Mouse (Mus musculus) midbrain, embryonic 16.5 days (tissue): ENCODE data around the gene Slc7a3. TPM values are rescaled to one million over a fixed set of nuclear protein-coding genes. Genes with fewer than 3 reads are reported as not detected.
"Not testable (repeated sequence)": the region's sequence is repeated elsewhere in the genome, so short reads cannot be mapped to it uniquely, and the experiment has no call there.

Experiments used
- ATAC-seq: fragments of 200-750 bp; cut with Nextera tagmentation; 2 replicates; pipeline ENCODE4 v1.8.0; 2017; ENCODE audit warnings: moderate TSS enrichment
- H3K27ac ChIP-seq: fragments of 300-500 bp; sonication (generic); 2 replicates; pipeline ENCODE4 v1.5.1; 2014; ENCODE audit warnings: mild to moderate bottlenecking, low read length, mixed read lengths
- H3K27me3 ChIP-seq: fragments of 300-500 bp; sonication (generic); 2 replicates; pipeline ENCODE4 v1.6.1; 2014; ENCODE audit warnings: low read depth, low read length, mixed read lengths; ENCODE audit not compliant: control insufficient read depth, insufficient read depth
- H3K36me3 ChIP-seq: fragments of 300-500 bp; sonication (generic); 2 replicates; pipeline ENCODE4 v1.6.1; 2014; ENCODE audit warnings: mild to moderate bottlenecking, low read length, moderate library complexity, mixed read lengths; ENCODE audit not compliant: control insufficient read depth, insufficient read depth
- H3K4me1 ChIP-seq: fragments of 300-500 bp; sonication (generic); 2 replicates; pipeline ENCODE4 v1.6.1; 2014; ENCODE audit warnings: mild to moderate bottlenecking, low read length, mixed read lengths; ENCODE audit not compliant: control insufficient read depth, insufficient read depth
- H3K4me2 ChIP-seq: fragments of 300-500 bp; sonication (generic); 2 replicates; pipeline ENCODE4 v1.6.1; 2014; ENCODE audit warnings: mild to moderate bottlenecking, low read length, mixed read lengths
- H3K4me3 ChIP-seq: fragments of 300-500 bp; sonication (generic); 2 replicates; pipeline ENCODE4 v1.5.1; 2014; ENCODE audit warnings: low read depth, mild to moderate bottlenecking, low read length, moderate library complexity, mixed read lengths
- H3K9ac ChIP-seq: fragments of 300-500 bp; sonication (generic); 2 replicates; pipeline ENCODE4 v1.6.1; 2014; ENCODE audit warnings: low read depth, low read length, mixed read lengths
- H3K9me3 ChIP-seq: fragments of 300-500 bp; sonication (generic); replicated peaks from 2 replicates; pipeline ENCODE4 v1.6.1; 2014; ENCODE audit warnings: mild to moderate bottlenecking, low read length, mixed read lengths; ENCODE audit not compliant: control insufficient read depth, poor library complexity, severe bottlenecking
- WGBS: fragments of 180-500 bp; shearing (Covaris S2); extraction: QIAGEN DNeasy Blood & Tissue Kit; methylation state at CpG from one replicate; pipeline ENCODE4 v1.1.7; 2014; 5-methylcytosine and 5-hydroxymethylcytosine counted together
- polyA plus RNA-seq: library from polyadenylated mRNA; unstranded; fragments of >200 nt; fragmentation: Nextera tagmentation; extraction: Ambion mirVana; gene quantifications from 2 replicates; pipeline ENCODE4 v1.2.1, GENCODE M21; 2015

The Slc7a3 gene
- 9.3 and 20.2 TPM in 2 replicates for polyA plus RNA-seq

- peak within 1 kb of the TSS; percentile 41; the same call in 1 of the 2 replicates for H3K9ac ChIP-seq
- H3K9me3 ChIP-seq = no peaks in the 10 kb centered on the region
- WGBS = 39% methylated on average over 11 of the region's 11 CpGs
- no peak for ATAC-seq
- no peaks in the 10 kb centered on the region for H3K36me3 ChIP-seq
- no peak within 1 kb of the TSS for H3K27ac ChIP-seq
- H3K4me1 ChIP-seq = no peaks in the 10 kb centered on the region
- H3K4me3 ChIP-seq = peak within 1 kb of the TSS; percentile 39
- H3K27me3 ChIP-seq = no peaks in the 10 kb centered on the region; the same call in 1 of the 2 replicates
- peak within 1 kb of the TSS; percentile 64 for H3K4me2 ChIP-seq
Measured at GRCm38 (mm10) chrX:101085920-101086319, at the start of gene Slc7a3. Gene Slc7a3 (minus strand): TSS chrX:101086020.

- Histone ChIP-seq H3K4me3 (peak overlapping the region; percentile 7; the same call in 1 of the 2 replicates), H3K9me3 (no peaks in the 10 kb centered on the region), H3K4me1 (peaks cover 2% of the 10 kb centered on the region; the same call in 1 of the 2 replicates), H3K4me2 (peak overlapping the region; percentile 41), H3K9ac (0 out of 2 replicates have a peak overlapping the region, but pooled peaks have one; percentile 30), H3K27me3 (no peaks in the 10 kb centered on the region), H3K27ac (peak overlapping the region; percentile 55), H3K36me3 (no peaks in the 10 kb centered on the region)
- WGBS = 33% methylated on average over 12 of the region's 12 CpGs
- peak; percentile 51; the same call in 1 of the 2 replicates for ATAC-seq
Measured at GRCm38 (mm10) chrX:101131992-101132791, 46.4 kb upstream of the Slc7a3 start.

- no peaks in the 10 kb centered on the region for H3K9me3 ChIP-seq
- peaks cover 2% of the 10 kb centered on the region; the same call in 1 of the 2 replicates for H3K4me1 ChIP-seq
- H3K4me2 ChIP-seq = no peak overlapping the region
- no peaks in the 10 kb centered on the region for H3K36me3 ChIP-seq
- H3K27ac ChIP-seq = no peak overlapping the region
- ATAC-seq = no peak
- H3K9ac ChIP-seq = no peak overlapping the region
- 26% methylated on average over 7 of the region's 7 CpGs for WGBS
- H3K4me3 ChIP-seq = no peak overlapping the region
- no peaks in the 10 kb centered on the region for H3K27me3 ChIP-seq
Measured at GRCm38 (mm10) chrX:101131001-101131400, 45.2 kb upstream of the Slc7a3 start.

- Histone ChIP-seq H3K9me3 (no peaks in the 10 kb centered on the region), H3K27ac (no peak overlapping the region), H3K4me2 (no peak overlapping the region), H3K36me3 (no peaks in the 10 kb centered on the region), H3K4me3 (no peak overlapping the region), H3K27me3 (no peaks in the 10 kb centered on the region), H3K9ac (no peak overlapping the region), H3K4me1 (peaks cover 2% of the 10 kb centered on the region; the same call in 1 of the 2 replicates)
- 76% methylated on average over 2 of the region's 2 CpGs for WGBS
- ATAC-seq = no peak
Measured at GRCm38 (mm10) chrX:101128559-101128958, 42.7 kb upstream of the Slc7a3 start.

- Histone ChIP-seq H3K36me3 (no peaks in the 10 kb centered on the region), H3K4me1 (no peaks in the 10 kb centered on the region), H3K27ac (no peak overlapping the region), H3K4me3 (no peak overlapping the region), H3K9ac (no peak overlapping the region), H3K4me2 (no peak overlapping the region), H3K27me3 (no peaks in the 10 kb centered on the region), H3K9me3 (no peaks in the 10 kb centered on the region)
- 67% methylated on average over 2 of the region's 2 CpGs for WGBS
- no peak for ATAC-seq
Measured at GRCm38 (mm10) chrX:101126977-101127376, 41.2 kb upstream of the Slc7a3 start.

- H3K4me2 ChIP-seq = no peak overlapping the region
- H3K4me3 ChIP-seq = no peak overlapping the region
- no peaks in the 10 kb centered on the region for H3K4me1 ChIP-seq
- H3K36me3 ChIP-seq = no peaks in the 10 kb centered on the region
- no peaks in the 10 kb centered on the region for H3K27me3 ChIP-seq
- no peak overlapping the region for H3K9ac ChIP-seq
- no peak overlapping the region for H3K27ac ChIP-seq
- 72% methylated on average over 7 of the region's 7 CpGs for WGBS
- H3K9me3 ChIP-seq = no peaks in the 10 kb centered on the region
- no peak for ATAC-seq
Measured at GRCm38 (mm10) chrX:101126474-101126955, 40.7 kb upstream of the Slc7a3 start.

- Histone ChIP-seq H3K9me3 (no peaks in the 10 kb centered on the region), H3K27ac (no peak overlapping the region), H3K4me3 (no peak overlapping the region), H3K36me3 (no peaks in the 10 kb centered on the region), H3K4me2 (no peak overlapping the region), H3K4me1 (no peaks in the 10 kb centered on the region), H3K27me3 (no peaks in the 10 kb centered on the region), H3K9ac (no peak overlapping the region)
- 48% methylated on average over 1 of the region's 1 CpGs for WGBS
- no peak for ATAC-seq
Measured at GRCm38 (mm10) chrX:101120546-101120945, 34.7 kb upstream of the Slc7a3 start.

- H3K9ac ChIP-seq = 0 out of 2 replicates have a peak overlapping the region, but pooled peaks have one; percentile 41
- H3K36me3 ChIP-seq, H3K9me3 ChIP-seq, H3K27me3 ChIP-seq, H3K27ac ChIP-seq, H3K4me1 ChIP-seq: not testable (repeated sequence)
- peak overlapping the region; percentile 64 for H3K4me2 ChIP-seq
- WGBS = 19% methylated on average over 7 of the region's 9 CpGs
- peak; percentile 80 for ATAC-seq
- H3K4me3 ChIP-seq = peak overlapping the region; percentile 39
Measured at GRCm38 (mm10) chrX:101085211-101085610, 609 bp downstream of the Slc7a3 start.

GRCm38 (mm10) chrX:101084192-101084591 is 1.6 kb downstream of the Slc7a3 start:
- H3K27ac ChIP-seq = no peak overlapping the region
- H3K9me3 ChIP-seq = no peaks in the 10 kb centered on the region
- H3K9ac ChIP-seq = no peak overlapping the region
- H3K36me3 ChIP-seq = no peaks in the 10 kb centered on the region
- H3K27me3 ChIP-seq = no peaks in the 10 kb centered on the region; the same call in 1 of the 2 replicates
- H3K4me2 ChIP-seq = no peak overlapping the region
- no peaks in the 10 kb centered on the region for H3K4me1 ChIP-seq
- H3K4me3 ChIP-seq = no peak overlapping the region
- WGBS = 72% methylated on average over 2 of the region's 2 CpGs
- ATAC-seq = no peak
